Mouse (Mus musculus): ENCODE data around the gene Il22ra2.

Gene Il22ra2

DNA sequence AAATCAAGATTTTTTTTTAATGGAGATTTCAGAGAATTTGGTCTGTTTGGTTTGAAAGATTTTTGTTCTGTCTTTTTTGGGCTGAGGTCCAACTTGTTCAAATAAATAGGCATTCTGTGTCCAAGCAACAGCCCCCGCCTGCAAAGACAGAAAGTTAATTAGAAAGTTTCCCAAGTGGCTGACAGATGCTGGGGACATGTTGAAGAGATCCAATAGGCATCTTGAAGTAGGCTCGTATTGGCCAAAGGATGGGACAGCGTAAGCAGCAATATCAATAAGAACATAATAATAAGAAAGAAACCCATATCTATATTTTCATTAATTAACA is 21.7 kb upstream of the Il22ra2 start:
- DNase-seq (ENCODE audit: low read depth, low spot score), result no peak

DNA sequence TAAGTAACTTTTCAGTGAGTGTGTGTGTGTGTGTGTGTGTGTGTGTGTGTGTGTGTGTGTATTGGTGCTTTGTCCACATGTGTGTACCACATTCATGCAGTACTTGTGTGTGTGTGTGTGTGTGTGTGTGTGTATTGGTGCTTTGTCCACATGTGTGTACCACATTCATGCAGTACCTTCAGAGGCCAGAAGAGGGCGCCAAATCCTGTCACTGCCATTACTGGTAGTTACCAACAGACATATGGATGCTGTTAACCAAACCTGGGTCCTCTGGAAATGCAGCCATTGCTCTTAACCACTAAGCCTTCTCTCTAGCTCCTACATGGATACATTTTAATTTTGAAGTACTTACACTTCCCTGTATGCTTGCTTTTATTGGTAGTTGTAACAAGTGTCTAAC is 20.3 kb upstream of the Il22ra2 start:
- peak; percentile 74 for DNase-seq (ENCODE audit: low read depth, low spot score)

DNA sequence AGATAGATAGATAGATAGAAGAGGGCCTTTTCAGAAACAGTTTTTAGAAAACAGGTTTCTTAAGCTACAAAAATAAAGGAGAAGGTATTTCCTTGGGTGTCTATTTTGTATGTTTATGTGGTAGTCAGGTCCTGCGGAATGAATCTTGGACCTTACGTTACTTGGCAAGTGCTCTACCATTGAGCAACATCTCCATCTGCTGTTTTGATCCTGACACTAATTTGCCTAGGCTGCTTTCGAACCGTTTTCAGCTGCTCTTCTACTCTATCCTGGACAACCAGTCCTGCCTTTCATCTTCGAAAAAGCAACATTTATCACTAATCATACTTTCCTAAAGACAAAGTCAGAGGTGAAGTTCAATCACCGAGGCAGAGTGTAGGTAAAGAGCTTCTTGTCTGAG is 18.6 kb upstream of the Il22ra2 start:
- no peak for DNase-seq (ENCODE audit: low read depth, low spot score)

DNA sequence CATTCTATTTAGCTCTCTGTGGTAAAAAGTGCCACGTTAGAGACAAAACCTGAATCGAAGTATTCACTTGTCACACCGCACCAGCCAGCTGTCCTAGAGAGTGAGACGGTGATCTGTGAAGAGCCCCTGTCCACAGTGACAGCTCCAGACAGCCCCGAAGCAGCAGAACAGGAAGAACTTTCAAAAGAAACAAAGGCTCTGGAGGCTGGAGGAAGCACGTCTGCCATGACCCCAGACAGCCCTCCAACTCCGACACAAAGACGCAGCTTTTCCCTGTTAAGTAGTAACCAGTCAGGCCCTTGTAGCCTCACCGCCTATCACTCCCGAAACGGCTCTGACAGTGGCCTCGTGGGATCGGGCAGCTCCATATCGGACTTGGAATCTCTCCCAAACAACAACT is 12.7 kb upstream of the Il22ra2 start:
- no peak for DNase-seq (ENCODE audit: low read depth, low spot score)

DNA sequence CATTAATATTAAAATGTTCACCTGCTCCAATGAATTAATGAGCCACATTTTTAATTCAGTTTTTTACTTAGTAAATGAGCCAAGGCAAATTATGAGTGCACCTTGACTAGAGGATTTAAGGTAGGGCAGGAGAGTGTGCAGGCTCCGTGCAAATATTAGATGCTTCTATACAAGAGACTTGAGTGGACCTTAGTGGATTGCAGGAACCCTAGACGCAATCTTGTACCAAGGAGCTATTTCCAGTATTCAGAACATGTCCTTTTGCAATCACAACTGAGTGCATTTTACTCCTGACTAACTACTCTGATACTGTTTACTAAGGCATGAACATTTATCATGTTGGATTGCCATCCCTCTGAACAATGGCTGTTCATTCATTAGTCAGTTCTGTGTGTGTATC is 10.2 kb upstream of the Il22ra2 start:
- DNase-seq (ENCODE audit: low read depth, low spot score), result no peak

DNA sequence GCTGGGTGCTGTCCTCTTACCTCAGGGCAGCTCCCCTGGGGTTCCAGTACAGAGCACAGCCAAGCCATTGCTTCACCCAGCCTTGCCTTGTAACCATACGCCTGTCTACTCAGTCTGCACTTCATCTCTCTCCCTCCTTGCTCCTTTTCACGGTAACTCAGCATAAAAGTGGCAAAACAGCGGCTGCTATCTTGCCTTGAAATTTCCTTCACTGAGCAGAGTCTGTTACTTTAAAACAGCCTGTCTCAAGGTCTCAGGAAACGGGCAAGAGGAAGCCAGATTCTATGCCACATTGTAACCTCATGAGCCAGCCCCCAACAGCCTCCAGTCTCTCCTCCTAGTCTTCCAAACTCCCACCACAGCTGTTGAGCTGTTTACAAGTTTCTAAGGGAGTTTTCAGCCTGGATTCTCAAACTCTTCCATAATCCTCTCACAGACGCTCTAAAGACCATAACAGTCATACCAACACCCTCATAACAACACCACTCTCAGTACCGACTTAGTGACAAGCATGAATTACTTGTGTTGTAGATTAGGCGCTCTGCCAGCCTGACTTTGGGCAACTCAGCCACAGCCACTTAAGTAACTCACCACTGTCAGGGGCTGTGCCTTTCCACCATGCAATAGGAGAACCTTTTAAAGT is 8.6 kb upstream of the Il22ra2 start:
- peak; percentile 38 for DNase-seq (ENCODE audit: low read depth, low spot score)

DNA sequence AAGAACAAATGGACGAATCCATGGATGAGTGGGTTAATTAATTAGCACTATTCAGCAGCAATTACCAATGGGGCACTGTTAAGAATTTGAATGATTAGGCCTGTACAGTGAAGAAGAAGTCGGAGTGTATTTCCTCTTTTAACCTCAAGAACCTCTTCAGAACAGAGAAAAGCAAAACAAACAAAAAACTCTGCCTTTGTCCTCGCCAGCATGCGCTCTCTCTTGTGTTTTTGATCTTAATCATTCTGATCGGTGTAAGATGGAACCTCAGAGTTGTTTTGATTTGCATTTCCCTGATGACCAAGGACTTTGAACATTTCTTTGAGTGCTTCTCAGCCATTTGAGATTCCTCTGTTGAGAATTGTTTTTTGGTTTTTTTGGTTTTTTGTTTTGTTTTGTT is 2.1 kb upstream of the Il22ra2 start:
- peak; percentile 51 for DNase-seq (ENCODE audit: low read depth, low spot score)

DNA sequence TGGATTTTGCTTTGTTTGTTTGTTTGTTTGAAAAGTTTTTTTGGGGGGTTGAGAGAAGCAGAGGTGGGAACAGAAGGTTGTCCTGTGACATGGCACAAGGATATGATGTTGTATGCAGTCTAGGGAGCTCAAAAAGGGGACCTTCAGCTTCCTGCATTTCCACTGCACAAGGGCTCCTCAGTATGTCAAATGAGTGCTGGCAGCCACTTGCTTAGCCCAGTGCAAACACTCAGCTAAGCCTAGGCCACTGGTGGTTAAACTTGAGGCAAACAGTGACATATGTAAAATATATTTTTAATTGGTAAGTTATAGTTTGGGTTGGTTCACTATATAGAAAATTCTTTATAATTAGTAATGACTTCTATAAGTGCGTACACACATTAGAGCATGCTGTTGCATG is 2.8 kb downstream of the Il22ra2 start:
- no peak for DNase-seq (ENCODE audit: low read depth, low spot score)

DNA sequence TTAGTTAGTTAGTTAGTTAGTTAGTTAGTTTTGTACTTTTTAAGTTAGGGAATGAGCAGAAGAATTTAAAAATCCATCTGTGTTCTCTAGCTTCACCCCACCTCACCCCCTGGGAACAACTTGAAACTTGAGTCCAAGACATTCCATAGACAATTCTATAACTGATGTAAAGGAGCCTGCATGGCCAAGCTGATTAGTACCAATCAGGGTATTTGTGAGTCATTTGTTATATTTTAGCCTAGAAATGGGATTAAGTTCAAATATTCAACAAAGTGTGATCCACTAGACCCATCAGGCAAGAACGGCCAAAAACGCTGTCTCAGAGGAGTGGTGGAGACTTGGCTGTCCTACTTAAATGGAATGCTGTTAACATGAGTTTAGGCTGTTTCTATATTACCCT is 5.5 kb downstream of the Il22ra2 start:
- no peak for DNase-seq (ENCODE audit: low read depth, low spot score)

DNA sequence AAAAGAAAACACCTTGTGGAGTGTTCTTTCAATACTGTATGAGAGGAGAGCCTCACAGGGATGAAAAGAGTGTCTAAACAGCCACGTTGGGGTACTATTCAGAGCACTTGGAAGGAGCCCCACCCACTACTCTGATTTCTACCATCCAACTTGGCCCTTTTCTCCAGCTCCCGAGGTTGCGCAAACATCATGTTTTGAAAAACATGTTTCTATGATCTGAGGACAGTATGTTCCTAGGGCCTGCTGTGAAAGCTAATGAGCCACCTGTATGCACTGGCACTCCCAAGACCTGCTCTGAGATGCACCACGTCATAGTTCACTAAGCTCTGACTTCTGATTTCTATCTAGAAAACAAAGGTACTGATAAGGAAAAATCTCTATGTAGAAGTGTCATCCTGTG is 6.0 kb downstream of the Il22ra2 start:
- no peak for DNase-seq (ENCODE audit: low read depth, low spot score)

DNA sequence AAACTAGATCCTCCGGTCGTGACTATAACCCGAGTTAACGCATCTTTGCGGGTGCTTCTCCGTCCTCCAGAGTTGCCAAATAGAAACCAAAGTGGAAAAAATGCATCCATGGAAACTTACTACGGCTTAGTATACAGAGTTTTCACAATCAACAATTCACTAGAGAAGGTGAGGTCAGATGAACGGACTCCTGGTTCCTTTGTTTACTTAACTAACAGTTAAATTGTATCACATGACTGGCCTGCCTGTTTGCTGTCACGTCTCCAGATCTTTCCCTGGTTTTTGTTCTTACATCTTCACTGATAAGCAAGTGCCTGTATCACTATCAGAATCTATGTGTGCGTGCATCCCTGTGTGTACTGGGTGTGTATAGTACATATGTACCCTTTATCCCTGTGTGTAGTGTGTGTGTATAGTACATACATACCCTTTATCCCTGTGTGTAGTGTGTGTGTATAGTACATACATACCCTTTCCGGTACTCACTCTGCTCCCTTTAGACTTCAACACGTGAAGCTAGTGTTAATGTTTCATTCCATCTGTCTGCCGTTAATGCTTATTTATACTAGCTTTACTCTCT is 9.9 kb downstream of the Il22ra2 start:
- no peak for DNase-seq (ENCODE audit: low read depth, low spot score)

DNA sequence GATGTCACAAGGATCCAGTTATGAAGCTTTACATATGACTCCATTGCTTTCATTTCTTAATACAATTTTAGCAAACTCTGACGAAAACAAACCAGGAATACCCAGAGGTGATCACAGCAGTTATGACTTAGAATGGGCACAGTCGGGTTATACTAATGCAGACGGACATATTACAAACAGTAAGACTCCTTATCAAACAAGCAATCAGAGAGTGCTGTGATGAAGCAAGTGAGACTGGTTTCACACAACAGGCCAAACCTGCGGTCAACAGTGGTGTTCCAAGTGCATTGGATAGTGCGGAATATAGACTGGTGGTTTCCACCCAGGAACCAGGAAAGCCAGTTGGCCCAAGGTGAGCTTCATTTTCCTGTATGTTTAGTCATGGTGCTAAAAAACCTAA is 17.1 kb downstream of the Il22ra2 start:
- no peak for DNase-seq (ENCODE audit: low read depth, low spot score)

DNA sequence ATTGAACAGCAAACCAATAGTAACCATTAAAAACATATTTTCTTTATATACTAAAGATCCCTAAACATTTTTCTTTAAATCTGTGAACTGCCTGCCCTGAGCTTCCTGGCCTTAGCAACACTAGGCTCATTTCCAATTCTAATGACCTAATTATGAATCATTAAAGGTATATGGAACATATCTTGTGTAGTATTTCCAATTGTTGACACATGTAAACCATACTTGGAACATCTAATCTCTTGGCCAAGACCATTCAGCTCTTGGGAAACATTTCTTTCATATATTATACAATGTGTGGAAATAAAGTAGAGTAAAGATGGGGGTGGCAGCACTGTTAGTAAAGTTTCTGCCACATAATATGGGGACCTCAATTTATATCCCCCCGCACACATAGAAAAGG is 17.8 kb downstream of the Il22ra2 start:
- no peak for DNase-seq (ENCODE audit: low read depth, low spot score)

DNA sequence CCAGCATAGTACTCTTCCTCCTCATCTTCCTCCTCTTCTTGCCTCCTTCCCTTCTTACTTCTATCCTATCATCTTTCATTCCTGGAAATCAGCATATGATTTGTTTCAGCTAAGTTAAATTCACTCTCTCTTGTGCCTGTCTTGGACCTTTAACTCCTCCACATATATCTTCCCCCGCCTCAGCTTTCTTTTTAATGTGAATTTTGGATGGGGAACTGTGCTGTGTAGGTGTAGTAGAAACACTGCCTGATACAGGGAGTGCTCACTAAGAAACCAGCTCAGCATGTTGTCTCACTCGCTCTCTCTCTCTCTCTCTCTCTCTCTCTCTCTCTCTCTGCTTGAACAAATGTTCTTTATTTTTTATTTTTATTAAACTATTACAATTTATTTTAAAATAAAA is 23.3 kb downstream of the Il22ra2 start:
- no peak for DNase-seq (ENCODE audit: low read depth, low spot score)

DNA sequence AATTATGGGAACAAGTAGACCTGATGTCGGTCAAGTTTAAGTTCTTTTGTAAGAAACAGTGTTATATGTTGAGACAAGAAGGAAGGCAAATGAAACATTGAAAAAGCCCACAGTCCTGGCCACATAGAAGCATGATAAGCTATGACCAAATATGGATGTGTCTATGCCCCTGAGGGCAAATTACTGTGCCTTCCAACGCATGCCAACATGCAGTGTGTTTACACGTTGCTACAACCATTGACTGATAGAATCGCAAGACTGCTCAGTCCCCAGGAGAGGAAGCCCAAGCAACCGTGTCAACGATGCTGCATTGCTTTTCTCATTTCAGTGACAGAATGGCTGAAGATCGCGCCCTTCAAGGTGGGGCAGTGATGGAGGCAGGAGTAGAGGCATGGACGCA is 35.6 kb downstream of the Il22ra2 start:
- no peak for DNase-seq (ENCODE audit: low read depth, low spot score)

DNA sequence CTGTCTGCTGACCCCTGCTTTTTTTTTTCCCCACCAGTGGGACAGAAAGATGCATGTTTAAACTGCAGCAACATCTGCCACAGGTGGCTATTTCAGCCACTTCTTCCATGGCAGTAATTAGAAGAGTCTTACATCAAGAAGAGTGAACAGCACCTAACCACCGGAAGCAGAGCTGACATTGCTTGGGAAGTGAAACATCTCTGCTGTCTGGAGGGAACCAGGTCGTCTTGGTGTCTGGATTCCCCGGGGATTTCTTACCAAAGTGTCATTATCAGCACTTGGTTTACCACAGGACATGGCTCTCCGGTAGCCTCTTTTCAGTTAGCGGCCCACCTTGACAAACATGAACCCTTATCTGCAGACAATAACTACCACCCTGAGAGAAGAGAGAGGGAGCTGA is 38.2 kb downstream of the Il22ra2 start:
- no peak for DNase-seq (ENCODE audit: low read depth, low spot score)

DNA sequence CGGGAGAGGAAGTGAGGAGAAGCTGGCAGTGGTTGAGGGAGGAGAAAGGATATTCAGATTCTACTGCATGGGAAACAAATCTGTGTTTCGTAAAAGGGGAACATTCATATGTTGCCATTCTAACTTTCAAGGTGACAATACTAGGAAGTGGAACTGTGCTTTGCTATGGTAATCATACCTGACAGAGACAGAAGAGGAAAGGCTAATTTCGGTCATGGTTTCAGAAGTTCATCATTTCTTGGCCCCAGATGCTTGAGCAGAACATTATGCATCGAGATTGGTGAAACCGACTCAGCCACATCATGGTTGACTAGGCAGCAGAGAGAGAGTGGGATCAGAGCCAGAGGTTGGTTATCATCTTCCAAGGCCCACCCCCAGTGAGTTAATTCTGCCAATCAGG is 47.2 kb downstream of the Il22ra2 start:
- DNase-seq (ENCODE audit: low read depth, low spot score), result no peak

DNA sequence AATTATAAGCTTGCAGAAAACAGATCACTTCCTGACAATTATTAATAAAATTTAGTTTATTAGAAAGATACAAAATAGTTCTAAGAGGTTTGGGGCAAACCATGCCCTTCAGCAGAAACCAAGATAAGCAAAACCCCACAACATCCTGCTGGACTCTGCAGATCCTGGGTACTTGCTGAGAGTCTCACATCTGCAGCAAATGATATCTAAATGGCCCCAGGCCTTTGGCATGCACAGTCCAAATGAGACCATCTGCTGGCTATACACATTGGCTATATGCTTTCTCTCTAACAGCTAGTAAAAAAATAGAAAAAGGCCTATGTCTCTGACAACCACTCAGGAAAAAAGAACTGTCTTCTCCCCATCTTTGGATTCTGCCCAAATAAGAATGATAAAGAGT is 50.2 kb downstream of the Il22ra2 start:
- no peak for DNase-seq (ENCODE audit: low read depth, low spot score)

DNA sequence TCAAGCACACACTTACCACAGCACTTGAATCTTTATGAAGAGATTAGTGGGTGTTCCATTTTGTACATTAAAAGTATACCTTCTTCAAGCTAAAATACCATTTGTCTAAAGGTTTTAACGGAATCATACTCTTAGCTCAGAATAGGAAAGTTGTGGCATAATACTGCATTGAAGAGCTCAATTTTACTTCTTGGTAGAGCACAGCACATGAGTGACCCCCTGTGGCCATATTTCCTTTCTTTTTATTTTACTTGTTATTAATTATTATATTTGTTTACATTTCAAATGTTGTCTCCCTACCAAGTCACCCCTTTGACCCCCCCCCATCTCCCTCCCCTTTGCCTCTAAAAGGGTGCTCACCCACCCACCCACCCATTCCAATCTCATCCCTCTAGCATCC is 51.3 kb downstream of the Il22ra2 start:
- peak; percentile 60 for DNase-seq (ENCODE audit: low read depth, low spot score)

Measured in CD4-positive, CD25-positive, alpha-beta regulatory T cell, adult 2 months (primary cell).